Mouse (Mus musculus) urinary bladder, postnatal 25 days (tissue): ENCODE measurements at regions not wholly inside any gene's neighbourhood (a gene's known extent, or its start where the extent isn't known, plus 50 kb on each side); places are given as distances from the start of the nearest gene placed in this dataset.

Source experiments
- DNase-seq: peaks from one replicate; pipeline ENCODE4 v3.0.0; 2022; ENCODE audit warnings: low spot score

DNA sequence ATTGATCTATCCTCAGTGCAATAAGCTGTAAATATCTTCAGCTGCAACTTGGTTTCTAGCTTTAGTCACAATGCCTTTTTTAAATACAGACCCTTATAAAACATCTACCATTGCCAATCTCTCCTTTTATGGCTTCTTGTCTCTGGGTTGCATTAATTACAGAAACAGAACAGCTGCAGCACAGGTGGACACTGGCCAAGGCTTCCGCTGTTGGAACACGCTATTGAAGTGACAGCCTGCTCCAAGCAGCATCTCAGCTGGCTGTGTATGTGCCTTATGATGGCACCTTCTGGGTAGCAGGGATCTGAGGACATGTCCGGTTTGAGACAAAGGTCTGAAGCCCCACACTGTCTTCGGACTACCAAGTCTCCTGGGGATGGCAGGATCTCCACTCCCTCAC is 207.1 kb upstream of the Plpp4 start:
- DNase-seq: no peak

GRCm38 (mm10) chr7:129050675-129051074 is 206.2 kb upstream of the Plpp4 start:
- DNase-seq: no peak

DNA sequence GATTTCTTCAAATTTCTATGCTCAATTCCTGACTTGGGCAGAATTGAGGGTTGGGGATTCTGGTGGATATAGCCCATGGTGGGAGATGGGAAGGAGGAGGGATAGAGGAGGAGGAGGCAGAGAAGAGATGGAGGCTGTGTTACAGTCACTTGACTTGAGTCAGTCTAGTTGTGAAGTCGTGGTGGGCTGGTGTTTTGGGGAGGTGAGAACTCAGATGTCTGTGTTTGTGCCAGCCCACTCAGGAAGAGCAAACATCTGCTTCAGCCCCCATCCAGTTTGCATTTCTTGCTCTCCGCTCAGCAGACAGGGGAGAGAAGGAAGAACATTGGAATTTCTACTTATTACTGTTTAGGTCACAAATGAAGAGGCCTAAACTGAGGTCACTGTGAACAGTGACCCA is 189.9 kb upstream of the Plpp4 start:
- no peak for DNase-seq

- no peak for DNase-seq
Measured at GRCm38 (mm10) chr7:129068137-129068536, 188.7 kb upstream of the Plpp4 start.

- no peak for DNase-seq
Measured at GRCm38 (mm10) chr7:129079786-129080185, 177.0 kb upstream of the Plpp4 start.

DNA sequence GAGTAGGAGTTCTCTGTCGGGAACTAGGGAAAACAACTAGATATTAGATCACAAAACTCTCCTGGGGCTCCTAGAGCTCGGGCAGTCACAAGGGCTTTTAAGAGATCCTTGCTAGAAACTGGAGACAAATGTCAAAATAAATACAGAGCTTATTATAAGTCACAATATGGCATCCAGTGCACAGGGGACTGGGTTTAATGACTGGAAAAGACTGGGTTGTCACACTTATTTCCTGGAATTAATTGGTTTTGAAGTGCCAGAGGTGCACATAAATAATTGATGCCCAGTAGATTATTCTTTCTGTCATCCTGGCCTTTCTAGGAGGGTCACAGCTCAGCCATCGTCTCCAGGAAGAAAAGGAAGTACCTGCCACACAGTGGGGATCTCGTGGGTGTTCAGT is 165.4 kb upstream of the Plpp4 start:
- DNase-seq: no peak

GRCm38 (mm10) chr7:129096374-129097069 is 160.3 kb upstream of the Plpp4 start:
- no peak for DNase-seq

- DNase-seq: no peak
Measured at GRCm38 (mm10) chr7:129102437-129102836, 154.4 kb upstream of the Plpp4 start.

GRCm38 (mm10) chr7:129134176-129134575 is 122.7 kb upstream of the Plpp4 start:
- DNase-seq: no peak

DNA sequence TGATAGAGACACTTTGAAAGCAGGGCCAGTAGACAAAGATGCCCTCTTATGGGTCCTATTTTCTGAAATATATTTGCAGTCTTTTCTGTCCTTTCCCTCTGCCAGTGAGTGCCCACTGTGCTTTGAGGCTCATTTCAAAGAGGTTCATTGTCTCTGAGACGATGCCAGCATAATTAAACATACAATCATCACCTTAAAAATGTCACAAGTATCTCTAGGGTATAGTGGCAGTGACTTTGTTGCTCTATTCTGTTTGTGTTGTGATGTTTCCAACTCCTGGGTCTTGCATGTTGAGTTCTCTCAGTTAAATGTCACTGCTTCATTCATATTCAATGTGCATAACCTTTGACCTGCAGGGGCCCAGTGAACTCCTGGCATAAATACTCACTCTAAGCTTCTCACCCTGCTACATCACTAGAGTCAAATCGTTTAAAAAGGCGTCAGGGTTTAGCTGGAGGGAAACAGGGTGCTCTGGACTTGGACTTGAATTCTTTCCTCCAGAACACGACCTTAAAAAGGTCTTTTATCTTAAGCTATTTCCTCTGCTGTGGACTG is 122.1 kb upstream of the Plpp4 start:
- no peak for DNase-seq

- DNase-seq: no peak
Measured at GRCm38 (mm10) chr7:129137303-129137990, 119.4 kb upstream of the Plpp4 start.

- DNase-seq: no peak
Measured at GRCm38 (mm10) chr7:129141942-129142598, 114.8 kb upstream of the Plpp4 start.

DNA sequence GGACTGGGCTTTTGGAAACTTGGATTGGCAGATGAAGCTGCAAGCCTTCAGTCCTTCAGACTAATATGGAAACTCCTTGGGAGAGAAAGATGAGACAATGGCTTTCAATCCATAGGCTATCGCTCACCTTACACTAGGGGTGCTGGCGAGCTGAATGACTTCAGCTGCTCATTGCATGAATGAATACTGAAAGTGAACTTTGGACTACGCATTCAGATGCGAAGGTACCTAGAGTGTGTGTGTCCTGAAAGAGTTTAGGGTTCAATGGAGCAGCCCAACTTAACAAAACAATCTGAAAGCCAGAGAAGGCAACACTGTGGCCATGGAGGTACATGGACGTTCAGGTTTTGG is 114.3 kb upstream of the Plpp4 start:
- no peak for DNase-seq

DNA sequence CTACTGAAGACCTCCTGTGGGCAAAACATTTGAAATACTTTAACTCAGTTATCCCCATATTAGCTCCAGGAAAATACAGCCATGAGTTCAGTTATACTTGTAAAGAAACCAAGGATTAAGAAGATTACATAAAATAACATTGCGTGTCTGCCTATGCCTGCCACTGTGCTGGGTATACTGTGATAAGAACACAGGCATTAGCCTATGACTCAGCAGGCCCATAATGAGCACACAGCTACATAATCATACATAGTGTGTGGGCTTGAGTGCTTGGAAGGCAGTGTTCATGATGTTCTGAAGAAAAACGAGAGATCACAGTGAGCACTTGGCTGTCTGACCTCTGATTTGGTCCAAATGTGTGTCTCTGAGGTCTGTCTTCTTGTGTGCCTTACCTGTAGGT is 101.3 kb upstream of the Plpp4 start:
- DNase-seq: no peak

DNA sequence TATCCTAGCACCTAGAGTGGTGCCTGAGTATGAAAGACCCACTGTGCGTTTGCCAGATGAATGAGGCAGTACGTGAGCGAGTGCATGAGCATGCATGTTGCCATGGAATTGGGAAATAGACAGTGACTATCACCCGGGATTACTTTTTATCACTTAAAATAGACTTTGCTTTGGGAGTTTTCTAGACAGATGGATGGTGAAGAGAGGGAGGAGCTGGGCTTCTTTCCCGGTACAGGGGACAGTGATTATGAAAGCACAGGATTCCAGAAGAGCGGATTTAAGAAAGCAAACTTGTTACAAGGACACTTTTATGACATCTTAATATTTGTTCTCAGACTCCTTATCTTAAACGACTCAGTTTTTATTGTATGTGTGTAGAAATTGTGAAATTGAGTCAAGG is 86.9 kb upstream of the Plpp4 start:
- DNase-seq: no peak

- DNase-seq: no peak
Measured at GRCm38 (mm10) chr7:129190933-129191332, 65.9 kb upstream of the Plpp4 start.

- DNase-seq: no peak
Measured at GRCm38 (mm10) chr7:129207029-129207428, 49.8 kb upstream of the Plpp4 start.
